Mouse (Mus musculus): ENCODE data around the gene Gemin2. TPM values are rescaled to one million over a fixed set of nuclear protein-coding genes. Genes with fewer than 3 reads are reported as not detected.

Gemin2 gene
- polyA plus RNA-seq, 1 experiment from 2014 or later: 19.5 TPM

DNA sequence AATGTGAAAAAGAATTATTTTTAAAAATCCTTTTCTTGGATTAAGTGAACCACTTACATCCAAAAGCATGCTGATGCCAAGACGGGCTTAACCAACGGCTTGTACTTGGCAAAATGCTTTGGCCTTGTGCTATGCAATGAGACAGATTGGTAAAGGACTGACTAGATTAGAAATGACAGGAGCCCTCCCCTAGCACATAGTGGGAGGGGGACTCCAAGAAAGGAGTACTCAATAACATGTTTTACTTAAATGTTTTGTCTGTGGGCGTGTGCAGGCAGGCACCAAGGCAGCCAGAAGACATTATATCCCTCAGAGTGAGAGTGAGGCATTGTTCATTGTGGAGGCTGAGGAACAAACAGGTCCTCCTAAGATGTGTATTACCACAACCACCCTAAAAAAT is 60.9 kb downstream of the Gemin2 start:
- Histone ChIP-seq H3K4me1 (ENCODE audit: insufficient read depth) (no peaks in the 10 kb centered on the region), H3K4me3 (ENCODE audit: low read depth, low read length) (no peak overlapping the region), H3K4me2 (ENCODE audit: low read depth, low read length) (no peak overlapping the region), H3K27me3 (ENCODE audit: insufficient read depth, low read length) (no peaks in the 10 kb centered on the region), H3K9me3 (ENCODE audit: low read length) (no peaks in the 10 kb centered on the region), H3K27ac (ENCODE audit: low read depth) (no peak overlapping the region), H3K9ac (replicated peaks) (no peak overlapping the region), H3K36me3 (replicated peaks; ENCODE audit: insufficient read depth, low read length) (peaks cover 41% of the 10 kb centered on the region)
- no peak for ATAC-seq
- TF ChIP-seq CTCF (IDR thresholded peaks at IDR 0.05; ENCODE audit: low read depth) (no peak), EP300 (IDR thresholded peaks at IDR 0.05; ENCODE audit: low read depth) (no peak)
- DNase-seq: no peak
- WGBS (ENCODE audit: insufficient replicate concordance): 86% methylated on average over 3 of the region's 3 CpGs

DNA sequence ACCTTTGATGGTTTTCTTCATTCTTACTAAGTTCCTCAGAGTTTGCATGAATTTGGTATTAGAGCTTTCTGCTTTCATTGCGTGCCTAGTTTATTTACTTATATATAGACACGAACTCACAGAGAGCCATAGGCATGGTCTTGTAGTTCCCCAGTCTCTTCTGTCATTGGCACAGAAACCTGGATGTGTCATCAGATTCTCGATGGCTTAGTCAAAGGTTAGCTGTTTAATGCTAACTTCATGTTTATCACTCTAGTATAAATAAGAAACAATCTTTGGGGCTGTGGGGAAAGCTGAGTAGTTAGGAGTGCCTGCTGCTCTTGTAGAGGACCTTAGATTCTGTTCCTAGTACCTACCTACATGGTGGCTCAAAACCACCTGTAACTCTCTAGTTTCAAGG is 63.8 kb downstream of the Gemin2 start:
- WGBS (ENCODE audit: insufficient replicate concordance): 75% methylated on average over 3 of the region's 3 CpGs
- Histone ChIP-seq H3K36me3 (replicated peaks; ENCODE audit: insufficient read depth, low read length) (peaks cover 14% of the 10 kb centered on the region), H3K9ac (replicated peaks) (no peak overlapping the region), H3K27ac (ENCODE audit: low read depth) (no peak overlapping the region), H3K4me2 (ENCODE audit: low read depth, low read length) (no peak overlapping the region), H3K9me3 (ENCODE audit: low read length) (no peaks in the 10 kb centered on the region), H3K27me3 (ENCODE audit: insufficient read depth, low read length) (no peaks in the 10 kb centered on the region), H3K4me3 (ENCODE audit: low read depth, low read length) (no peak overlapping the region), H3K4me1 (ENCODE audit: insufficient read depth) (no peaks in the 10 kb centered on the region)
- no peak for ATAC-seq
- TF ChIP-seq EP300 (IDR thresholded peaks at IDR 0.05; ENCODE audit: low read depth) (no peak), CTCF (IDR thresholded peaks at IDR 0.05; ENCODE audit: low read depth) (no peak)
- no peak for DNase-seq

GRCm38 (mm10) chr12:59077883-59078282 is 64.7 kb downstream of the Gemin2 start:
- no peaks in the 10 kb centered on the region for H3K27me3 ChIP-seq (ENCODE audit: insufficient read depth, low read length)
- WGBS (ENCODE audit: insufficient replicate concordance): 93% methylated on average over 3 of the region's 3 CpGs
- H3K36me3 ChIP-seq (replicated peaks; ENCODE audit: insufficient read depth, low read length): peaks cover 6% of the 10 kb centered on the region; the same call in 1 of the 2 replicates
- H3K9ac ChIP-seq (replicated peaks): no peak overlapping the region
- TF ChIP-seq CTCF (IDR thresholded peaks at IDR 0.05; ENCODE audit: low read depth): no peak
- no peak overlapping the region for H3K27ac ChIP-seq (ENCODE audit: low read depth)
- no peak for ATAC-seq
- DNase-seq: no peak
- no peak overlapping the region for H3K4me3 ChIP-seq (ENCODE audit: low read depth, low read length)
- H3K4me2 ChIP-seq (ENCODE audit: low read depth, low read length): no peak overlapping the region
- no peaks in the 10 kb centered on the region for H3K9me3 ChIP-seq (ENCODE audit: low read length)
- H3K4me1 ChIP-seq (ENCODE audit: insufficient read depth): no peaks in the 10 kb centered on the region

Other genes starting within 250 kb of the Gemin2 start
- 43.2 and 48.4 TPM in 2 replicates for gene Sec23a, start 1.4 kb upstream of the Gemin2 start, polyA plus RNA-seq (2015; fragmentation: Nextera tagmentation; extraction: Ambion mirVana)
- 49.6 and 50.7 TPM in 2 replicates for gene Trappc6b, start 48.1 kb downstream of the Gemin2 start, polyA plus RNA-seq (2015; fragmentation: Nextera tagmentation; extraction: Ambion mirVana)
- 22.1 and 28.9 TPM in 2 replicates for gene Pnn, start 53.5 kb downstream of the Gemin2 start, polyA plus RNA-seq (2015; fragmentation: Nextera tagmentation; extraction: Ambion mirVana)
- gene Mia2, start 82.4 kb downstream of the Gemin2 start, polyA plus RNA-seq (2015; fragmentation: Nextera tagmentation; extraction: Ambion mirVana): 74.3 and 75.2 TPM in 2 replicates
- gene Fbxo33, start 206.3 kb downstream of the Gemin2 start, polyA plus RNA-seq (2015; fragmentation: Nextera tagmentation; extraction: Ambion mirVana): 6.1 and 6.8 TPM in 2 replicates